Mouse (Mus musculus) midbrain, embryonic 13.5 days (tissue): ENCODE measurements around the gene 9130230L23Rik. TPM values are rescaled to one million over a fixed set of nuclear protein-coding genes. Genes with fewer than 3 reads are reported as not detected.
"Not testable (repeated sequence)": the region's sequence is repeated elsewhere in the genome, so short reads cannot be mapped to it uniquely, and the experiment has no call there.

Source experiments
- ATAC-seq: fragments of 200-750 bp; cut with Nextera tagmentation; 2 replicates; pipeline ENCODE4 v1.8.0; 2017; ENCODE audit warnings: mild to moderate bottlenecking, moderate TSS enrichment, moderate library complexity
- H3K27ac ChIP-seq: fragments of 300-500 bp; sonication (generic); 2 replicates; pipeline ENCODE4 v1.5.1; 2015; ENCODE audit warnings: inconsistent platforms, mild to moderate bottlenecking, moderate library complexity
- H3K27me3 ChIP-seq: fragments of 300-500 bp; sonication (generic); 2 replicates; pipeline ENCODE4 v1.6.1; 2015; ENCODE audit warnings: mild to moderate bottlenecking, inconsistent platforms
- H3K36me3 ChIP-seq: fragments of 300-500 bp; sonication (generic); 2 replicates; pipeline ENCODE4 v1.6.1; 2015; ENCODE audit warnings: mild to moderate bottlenecking, inconsistent platforms
- H3K4me1 ChIP-seq: fragments of 300-500 bp; sonication (generic); replicated peaks from 2 replicates; pipeline ENCODE4 v1.6.1; 2015; ENCODE audit warnings: inconsistent platforms
- H3K4me2 ChIP-seq: fragments of 300-500 bp; sonication (generic); replicated peaks from 2 replicates; pipeline ENCODE4 v1.6.1; 2015; ENCODE audit warnings: moderate library complexity, mild to moderate bottlenecking, inconsistent platforms
- H3K4me3 ChIP-seq: fragments of 300-500 bp; sonication (generic); replicated peaks from 2 replicates; pipeline ENCODE4 v1.5.1; 2015; ENCODE audit warnings: mild to moderate bottlenecking, inconsistent platforms
- H3K9ac ChIP-seq: fragments of 300-500 bp; sonication (generic); replicated peaks from 2 replicates; pipeline ENCODE4 v1.6.1; 2015; ENCODE audit warnings: mild to moderate bottlenecking, inconsistent platforms
- H3K9me3 ChIP-seq: fragments of 300-500 bp; sonication (generic); 2 replicates; pipeline ENCODE4 v1.6.1; 2016; ENCODE audit warnings: mild to moderate bottlenecking, inconsistent platforms
- WGBS: fragments of 180-500 bp; shearing (Covaris S2); methylation state at CpG from one replicate; pipeline ENCODE4 v1.1.7; 2015; 5-methylcytosine and 5-hydroxymethylcytosine counted together
- polyA plus RNA-seq: library from polyadenylated mRNA; unstranded; fragments of >200 nt; fragmentation: Nextera tagmentation; extraction: Ambion mirVana; gene quantifications from 2 replicates; pipeline ENCODE4 v1.2.1, GENCODE M21; 2015

9130230L23Rik gene
- polyA plus RNA-seq, 1 experiment from 2014 or later: 0.34 TPM

GRCm38 (mm10) chr5:66000567-66001125 is 3.4 kb downstream of the 9130230L23Rik start:
- Histone ChIP-seq H3K4me1 (no peaks in the 10 kb centered on the region), H3K36me3 (no peaks in the 10 kb centered on the region), H3K27me3 (no peaks in the 10 kb centered on the region), H3K27ac (no peak overlapping the region), H3K9me3 (no peaks in the 10 kb centered on the region), H3K9ac (no peak overlapping the region), H3K4me3 (no peak overlapping the region), H3K4me2 (no peak overlapping the region)
- WGBS: 78% methylated on average over 6 of the region's 6 CpGs
- no peak for ATAC-seq

- H3K36me3 ChIP-seq: no peaks in the 10 kb centered on the region
- H3K9me3 ChIP-seq: no peaks in the 10 kb centered on the region
- H3K27me3 ChIP-seq: no peaks in the 10 kb centered on the region
- H3K4me2 ChIP-seq: no peak overlapping the region
- H3K9ac ChIP-seq: no peak overlapping the region
- 86% methylated on average over 7 of the region's 7 CpGs for WGBS
- no peaks in the 10 kb centered on the region for H3K4me1 ChIP-seq
- H3K4me3 ChIP-seq: no peak overlapping the region
- no peak overlapping the region for H3K27ac ChIP-seq
- no peak for ATAC-seq
Observed at GRCm38 (mm10) chr5:66000074-66000473, 4.0 kb downstream of the 9130230L23Rik start.

- no peaks in the 10 kb centered on the region for H3K36me3 ChIP-seq
- WGBS: 94% methylated on average over 7 of the region's 7 CpGs
- no peaks in the 10 kb centered on the region for H3K4me1 ChIP-seq
- H3K27ac ChIP-seq: no peak overlapping the region
- ATAC-seq: no peak
- no peaks in the 10 kb centered on the region for H3K9me3 ChIP-seq
- no peak overlapping the region for H3K4me3 ChIP-seq
- no peaks in the 10 kb centered on the region for H3K27me3 ChIP-seq
- H3K4me2 ChIP-seq: no peak overlapping the region
- H3K9ac ChIP-seq: no peak overlapping the region
Observed at GRCm38 (mm10) chr5:65999106-65999505, 5.0 kb downstream of the 9130230L23Rik start.

- Histone ChIP-seq H3K27me3 (no peaks in the 10 kb centered on the region), H3K4me3 (no peak overlapping the region), H3K4me2 (no peak overlapping the region), H3K4me1 (no peaks in the 10 kb centered on the region), H3K27ac (no peak overlapping the region), H3K9ac (no peak overlapping the region), H3K36me3 (no peaks in the 10 kb centered on the region), H3K9me3 (no peaks in the 10 kb centered on the region)
- ATAC-seq: no peak
Observed at GRCm38 (mm10) chr5:65997813-65998212, 6.3 kb downstream of the 9130230L23Rik start.

GRCm38 (mm10) chr5:65994643-65995042 is 9.4 kb downstream of the 9130230L23Rik start:
- Histone ChIP-seq H3K27ac (no peak overlapping the region), H3K4me3 (no peak overlapping the region), H3K36me3 (no peaks in the 10 kb centered on the region), H3K9ac (no peak overlapping the region), H3K4me2 (no peak overlapping the region), H3K4me1 (no peaks in the 10 kb centered on the region), H3K9me3 (no peaks in the 10 kb centered on the region), H3K27me3 (no peaks in the 10 kb centered on the region)
- WGBS: 86% methylated on average over 6 of the region's 6 CpGs
- no peak for ATAC-seq

- Histone ChIP-seq H3K27me3 (no peaks in the 10 kb centered on the region), H3K4me3 (no peak overlapping the region), H3K36me3 (no peaks in the 10 kb centered on the region), H3K9ac (no peak overlapping the region), H3K9me3 (0 out of 2 replicates have a peak, but pooled peaks cover 6% of the 10 kb centered on the region), H3K27ac (no peak overlapping the region), H3K4me2 (no peak overlapping the region), H3K4me1 (no peaks in the 10 kb centered on the region)
- ATAC-seq: no peak
- 94% methylated on average over 2 of the region's 2 CpGs for WGBS
Observed at GRCm38 (mm10) chr5:65991191-65991590, 12.9 kb downstream of the 9130230L23Rik start.

GRCm38 (mm10) chr5:65987004-65987403 is 17.1 kb downstream of the 9130230L23Rik start:
- not testable (repeated sequence) for H3K27ac ChIP-seq

GRCm38 (mm10) chr5:65986426-65986825 is 17.7 kb downstream of the 9130230L23Rik start:
- WGBS: 95% methylated on average over 5 of the region's 5 CpGs

More at GRCm38 (mm10) chr5:65987004-65987403, 17.1 kb downstream of the 9130230L23Rik start:
- not testable (repeated sequence) for H3K4me3 ChIP-seq, H3K9me3 ChIP-seq, H3K4me1 ChIP-seq, H3K36me3 ChIP-seq, H3K9ac ChIP-seq, ATAC-seq, H3K4me2 ChIP-seq, H3K27me3 ChIP-seq
- WGBS: 72% methylated on average over 3 of the region's 3 CpGs

GRCm38 (mm10) chr5:65975731-65976130 is 28.4 kb downstream of the 9130230L23Rik start:
- H3K27me3 ChIP-seq: no peaks in the 10 kb centered on the region
- no peaks in the 10 kb centered on the region for H3K9me3 ChIP-seq
- no peak overlapping the region for H3K4me2 ChIP-seq
- no peaks in the 10 kb centered on the region for H3K36me3 ChIP-seq
- H3K4me3 ChIP-seq: no peak overlapping the region
- no peak for ATAC-seq
- H3K27ac ChIP-seq: no peak overlapping the region
- no peaks in the 10 kb centered on the region for H3K4me1 ChIP-seq
- H3K9ac ChIP-seq: no peak overlapping the region
- 90% methylated on average over 13 of the region's 13 CpGs for WGBS

More at GRCm38 (mm10) chr5:65986426-65986825, 17.7 kb downstream of the 9130230L23Rik start:
- Histone ChIP-seq H3K9ac (no peak overlapping the region), H3K36me3 (no peaks in the 10 kb centered on the region), H3K27ac (no peak overlapping the region), H3K27me3 (no peaks in the 10 kb centered on the region), H3K9me3 (0 out of 2 replicates have a peak, but pooled peaks cover 6% of the 10 kb centered on the region), H3K4me1 (no peaks in the 10 kb centered on the region), H3K4me3 (no peak overlapping the region), H3K4me2 (no peak overlapping the region)
- ATAC-seq: no peak

- no peak overlapping the region for H3K4me2 ChIP-seq
- ATAC-seq: no peak
- no peaks in the 10 kb centered on the region for H3K4me1 ChIP-seq
- H3K9me3 ChIP-seq: no peaks in the 10 kb centered on the region
- H3K27me3 ChIP-seq: no peaks in the 10 kb centered on the region
- H3K9ac ChIP-seq: no peak overlapping the region
- no peak overlapping the region for H3K4me3 ChIP-seq
- no peak overlapping the region for H3K27ac ChIP-seq
- 80% methylated on average over 2 of the region's 2 CpGs for WGBS
- H3K36me3 ChIP-seq: no peaks in the 10 kb centered on the region
Observed at GRCm38 (mm10) chr5:65973189-65973588, 30.9 kb downstream of the 9130230L23Rik start.

- Histone ChIP-seq H3K4me2 (no peak overlapping the region), H3K4me1 (no peaks in the 10 kb centered on the region)
- WGBS: 96% methylated on average over 3 of the region's 3 CpGs
Observed at GRCm38 (mm10) chr5:65968004-65968403, 36.1 kb downstream of the 9130230L23Rik start.

GRCm38 (mm10) chr5:65967091-65967490 is 37.0 kb downstream of the 9130230L23Rik start:
- H3K9ac ChIP-seq: no peak overlapping the region
- no peak overlapping the region for H3K4me2 ChIP-seq
- H3K27ac ChIP-seq: no peak overlapping the region
- H3K9me3 ChIP-seq: no peaks in the 10 kb centered on the region
- H3K27me3 ChIP-seq: no peaks in the 10 kb centered on the region
- H3K4me3 ChIP-seq: no peak overlapping the region
- WGBS: 73% methylated on average over 12 of the region's 12 CpGs
- no peaks in the 10 kb centered on the region for H3K4me1 ChIP-seq
- no peaks in the 10 kb centered on the region for H3K36me3 ChIP-seq
- ATAC-seq: no peak

More at GRCm38 (mm10) chr5:65968004-65968403, 36.1 kb downstream of the 9130230L23Rik start:
- Histone ChIP-seq H3K27ac (no peak overlapping the region), H3K36me3 (no peaks in the 10 kb centered on the region), H3K27me3 (no peaks in the 10 kb centered on the region), H3K9me3 (no peaks in the 10 kb centered on the region), H3K9ac (no peak overlapping the region), H3K4me3 (no peak overlapping the region)
- ATAC-seq: no peak

- H3K4me1 ChIP-seq: no peaks in the 10 kb centered on the region
- ATAC-seq: no peak
- H3K4me2 ChIP-seq: no peak overlapping the region
- no peak overlapping the region for H3K4me3 ChIP-seq
- no peak overlapping the region for H3K27ac ChIP-seq
- no peaks in the 10 kb centered on the region for H3K36me3 ChIP-seq
- H3K27me3 ChIP-seq: no peaks in the 10 kb centered on the region
- WGBS: 80% methylated on average over 7 of the region's 7 CpGs
- no peaks in the 10 kb centered on the region for H3K9me3 ChIP-seq
- H3K9ac ChIP-seq: no peak overlapping the region
Observed at GRCm38 (mm10) chr5:65965771-65966279, 38.3 kb downstream of the 9130230L23Rik start.
